Mouse (Mus musculus): ENCODE measurements at regions not wholly inside any gene's neighbourhood (a gene's known extent, or its start where the extent isn't known, plus 50 kb on each side); places are given as distances from the start of the nearest gene placed in this dataset.

- ATAC-seq = no peak
These were observed 134.4 kb upstream of the Foxq1 start for GRCm38 (mm10) chr13:31421556-31421955.

DNA sequence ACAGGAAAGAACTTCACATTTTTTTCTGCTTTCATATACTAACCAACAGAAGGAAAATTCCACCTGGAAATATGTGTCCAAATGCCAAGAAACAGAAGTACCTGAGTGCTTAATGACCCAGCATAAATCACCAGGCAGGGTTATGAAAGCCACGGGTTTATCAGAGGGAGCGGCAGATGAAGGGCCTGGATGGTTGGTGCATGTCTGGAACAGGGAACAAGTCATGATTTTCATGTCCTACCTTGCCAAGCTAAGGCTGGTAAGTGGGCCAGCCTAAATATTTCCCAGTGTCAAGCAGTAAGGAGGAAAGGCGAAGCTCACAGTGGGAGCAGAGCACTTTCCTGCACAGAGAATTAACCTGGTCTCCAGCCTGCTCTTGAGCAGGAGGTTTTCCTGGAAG is 132.3 kb upstream of the Foxq1 start:
- ATAC-seq = no peak

DNA sequence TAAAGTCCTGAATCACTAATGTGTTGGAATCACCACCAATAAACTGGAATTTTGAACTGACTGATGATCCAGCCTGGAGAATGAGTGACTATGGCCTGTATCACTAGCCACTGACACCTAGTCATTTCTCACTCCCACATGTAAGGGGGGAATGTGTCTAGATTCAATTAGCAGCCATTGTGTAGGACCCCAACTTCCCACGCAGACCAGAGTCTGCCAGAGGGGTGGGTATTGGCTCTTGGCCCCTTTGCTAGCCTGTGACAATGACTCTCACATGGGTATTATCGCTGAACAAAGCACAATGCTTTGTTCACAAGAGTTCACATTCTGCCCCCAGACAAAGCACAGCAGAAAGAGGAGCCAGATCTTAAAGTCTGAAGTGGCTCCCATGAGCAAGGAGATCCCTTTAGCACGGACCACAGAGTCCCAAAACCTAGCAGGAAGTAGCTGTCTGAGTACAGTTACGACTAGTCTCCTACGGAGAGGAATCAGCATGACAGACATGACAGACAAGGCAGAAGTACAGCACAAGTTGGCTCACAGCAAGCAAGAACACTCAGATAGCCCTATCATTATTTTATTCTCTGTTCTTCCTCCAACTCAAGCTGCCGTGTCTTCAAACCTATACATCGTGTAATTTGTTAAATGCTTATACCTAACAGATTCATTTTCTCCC is 130.0 kb upstream of the Foxq1 start:
- no peak for ATAC-seq

- no peak for ATAC-seq
These were observed 119.5 kb upstream of the Foxq1 start for GRCm38 (mm10) chr13:31436434-31436833.

- ATAC-seq = no peak
These were observed 115.9 kb upstream of the Foxq1 start for GRCm38 (mm10) chr13:31439761-31440627.

- no peak for ATAC-seq
These were observed 97.1 kb upstream of the Foxq1 start for GRCm38 (mm10) chr13:31458883-31459282.

DNA sequence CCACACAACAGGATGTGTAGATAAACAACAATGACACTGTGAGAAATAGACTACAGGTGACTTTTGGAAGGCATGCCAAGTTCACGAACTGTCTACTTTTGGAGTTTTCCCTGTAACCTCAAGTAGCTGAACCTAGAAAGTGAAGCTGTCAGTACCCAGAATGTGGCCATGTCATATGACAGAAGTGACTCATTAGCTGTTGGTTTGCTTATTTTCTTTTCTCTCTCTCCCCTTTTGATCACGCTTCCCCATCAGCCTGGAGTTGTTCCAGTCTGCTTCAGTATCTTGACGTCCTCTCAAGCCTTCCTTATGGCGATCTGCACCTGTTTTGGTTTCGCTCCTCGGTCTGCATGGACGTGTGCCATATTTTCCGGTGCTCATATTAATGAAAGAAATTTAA is 90.8 kb upstream of the Foxq1 start:
- no peak for ATAC-seq

DNA sequence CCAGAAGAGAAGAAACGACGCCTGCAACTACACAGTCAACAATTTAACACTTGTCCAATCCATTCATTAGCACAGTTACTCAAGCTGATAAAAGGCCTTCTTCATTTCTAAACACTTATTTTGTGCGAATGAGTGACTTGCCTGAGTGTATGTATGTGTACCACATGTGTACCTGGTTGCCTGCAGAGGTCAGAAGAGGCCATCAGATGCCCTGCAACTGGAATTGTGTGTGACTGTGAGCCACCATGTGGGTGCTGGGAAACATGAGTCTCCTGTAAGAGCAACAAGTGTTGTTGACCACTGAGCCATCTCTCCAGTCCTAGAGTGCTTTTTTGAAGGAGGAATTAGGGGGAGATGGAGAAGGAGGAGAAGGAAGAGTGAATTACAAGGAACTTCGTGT is 90.2 kb upstream of the Foxq1 start:
- no peak for ATAC-seq

- ATAC-seq = no peak
These were observed 87.8 kb upstream of the Foxq1 start for GRCm38 (mm10) chr13:31468131-31468530.

DNA sequence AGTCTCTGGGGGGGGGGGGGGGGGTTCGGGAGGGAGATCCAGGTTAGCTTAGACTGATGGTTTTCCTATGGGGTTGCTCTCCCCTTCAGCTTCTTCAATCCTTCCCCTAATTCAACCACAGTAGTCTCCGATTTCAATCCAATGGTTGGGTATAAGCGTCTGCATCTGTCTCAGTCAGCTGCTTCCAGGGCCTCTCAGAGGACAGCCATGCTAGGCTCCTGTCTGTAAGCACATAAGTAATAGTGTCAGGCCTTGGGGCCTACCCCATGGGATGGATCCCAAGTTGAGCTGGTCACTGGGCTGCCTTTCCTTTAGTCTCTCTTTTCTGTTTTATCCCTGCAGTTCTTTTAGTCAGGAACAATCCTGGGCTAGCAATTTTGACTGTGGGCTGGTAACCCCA is 87.0 kb upstream of the Foxq1 start:
- ATAC-seq = no peak

DNA sequence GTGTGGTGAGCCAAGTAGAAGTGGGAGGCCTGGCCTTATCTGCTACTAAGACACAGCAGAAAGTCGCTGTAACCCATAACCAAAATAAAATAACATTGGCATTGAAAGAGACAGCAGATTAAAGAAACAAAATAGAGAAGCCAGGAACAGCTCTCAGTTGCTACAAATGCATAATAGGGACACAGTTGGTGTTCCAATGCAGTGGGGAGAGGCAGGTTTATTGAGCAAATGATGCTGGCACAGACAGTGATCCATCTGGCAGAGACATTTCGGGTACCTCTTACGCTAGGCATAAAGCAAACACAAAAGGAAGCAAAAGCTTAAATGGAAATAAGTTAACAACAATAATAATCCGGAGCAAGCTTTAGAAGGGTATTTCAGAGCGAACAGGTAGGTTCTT is 83.6 kb upstream of the Foxq1 start:
- no peak for ATAC-seq

- no peak for ATAC-seq
These were observed 83.1 kb upstream of the Foxq1 start for GRCm38 (mm10) chr13:31472804-31473203.

- no peak for ATAC-seq
These were observed 82.7 kb upstream of the Foxq1 start for GRCm38 (mm10) chr13:31473275-31473674.

- ATAC-seq = no peak
These were observed 80.1 kb upstream of the Foxq1 start for GRCm38 (mm10) chr13:31475845-31476244.

DNA sequence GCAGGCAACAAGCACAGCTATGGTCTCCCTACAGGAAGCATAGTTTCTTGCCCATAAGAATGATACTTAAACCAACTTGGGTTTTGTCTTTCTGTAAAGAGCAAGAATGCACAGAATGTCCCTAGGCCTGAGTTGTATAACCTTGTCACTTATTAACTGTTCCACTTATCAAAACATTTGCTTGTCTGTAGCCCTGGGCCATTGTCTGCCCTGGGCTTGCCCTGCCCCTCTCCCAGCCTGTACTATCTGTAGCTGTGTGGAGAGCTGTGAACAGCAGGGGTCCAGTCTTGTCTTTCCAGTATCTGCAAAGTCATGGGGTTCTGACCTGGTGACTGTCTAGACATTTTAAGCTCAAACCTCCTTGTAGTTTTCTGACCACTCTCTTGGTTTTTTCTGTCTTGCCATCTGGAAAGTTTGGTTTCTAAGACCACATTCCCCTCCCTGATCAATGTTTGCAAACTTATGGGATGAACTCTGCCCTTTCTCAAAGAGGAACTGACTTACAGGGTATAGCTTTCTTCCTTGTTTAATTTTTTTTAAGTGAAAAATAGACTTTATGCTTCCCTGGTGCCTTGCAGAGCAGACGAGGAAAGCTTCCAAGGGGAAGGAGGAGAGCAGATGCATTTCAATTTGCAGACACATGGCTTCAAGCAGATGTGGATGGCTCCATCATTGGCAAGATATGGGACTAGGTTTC is 78.6 kb upstream of the Foxq1 start:
- no peak for ATAC-seq

DNA sequence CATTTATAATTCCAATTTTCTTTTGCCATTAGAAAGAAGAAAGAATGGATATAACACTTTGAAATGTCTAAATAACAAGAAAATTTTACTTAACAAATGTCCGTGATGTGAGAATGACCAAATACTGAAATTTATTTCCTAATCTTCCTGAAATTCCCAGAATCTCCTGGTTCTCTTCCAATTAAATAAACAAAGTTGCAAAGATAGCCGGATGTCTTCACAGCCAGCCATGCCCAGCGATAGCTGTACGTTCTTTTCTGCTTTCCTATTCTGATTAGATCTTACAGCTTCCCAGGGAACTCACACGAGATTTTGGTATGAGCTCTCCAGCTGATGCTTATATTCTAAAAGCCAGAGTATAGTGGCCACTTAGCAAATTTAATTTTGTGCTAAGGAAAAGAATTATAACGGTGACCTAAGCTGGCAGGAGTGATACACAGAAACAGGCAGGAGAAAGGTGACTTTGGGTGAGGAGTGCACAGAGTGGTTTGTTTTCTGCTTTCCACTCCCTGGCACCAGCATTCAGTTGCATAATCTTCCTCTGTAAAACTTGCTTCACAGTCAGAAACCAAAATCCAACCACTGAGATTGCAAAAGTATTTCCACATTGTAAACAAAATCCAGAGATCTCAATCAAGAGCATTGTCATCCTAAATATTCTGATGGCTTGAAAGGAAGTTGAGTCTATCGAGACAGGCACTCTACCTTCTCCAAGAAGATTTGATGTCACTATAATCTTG is 74.7 kb upstream of the Foxq1 start:
- ATAC-seq = no peak

GRCm38 (mm10) chr13:31486373-31486772 is 69.6 kb upstream of the Foxq1 start:
- no peak for ATAC-seq

- no peak for ATAC-seq
These were observed 67.7 kb upstream of the Foxq1 start for GRCm38 (mm10) chr13:31488186-31488585.

- no peak for ATAC-seq
These were observed 52.7 kb upstream of the Foxq1 start for GRCm38 (mm10) chr13:31503191-31503590.

- no peak for ATAC-seq
These were observed 52.1 kb upstream of the Foxq1 start for GRCm38 (mm10) chr13:31503832-31504231.

GRCm38 (mm10) chr13:31504316-31504715 is 51.6 kb upstream of the Foxq1 start:
- ATAC-seq = no peak

- ATAC-seq = no peak
These were observed 50.5 kb upstream of the Foxq1 start for GRCm38 (mm10) chr13:31505386-31505785.
